ENCODE assay signal across 31 mouse cellular contexts in the genomic region with DNA sequence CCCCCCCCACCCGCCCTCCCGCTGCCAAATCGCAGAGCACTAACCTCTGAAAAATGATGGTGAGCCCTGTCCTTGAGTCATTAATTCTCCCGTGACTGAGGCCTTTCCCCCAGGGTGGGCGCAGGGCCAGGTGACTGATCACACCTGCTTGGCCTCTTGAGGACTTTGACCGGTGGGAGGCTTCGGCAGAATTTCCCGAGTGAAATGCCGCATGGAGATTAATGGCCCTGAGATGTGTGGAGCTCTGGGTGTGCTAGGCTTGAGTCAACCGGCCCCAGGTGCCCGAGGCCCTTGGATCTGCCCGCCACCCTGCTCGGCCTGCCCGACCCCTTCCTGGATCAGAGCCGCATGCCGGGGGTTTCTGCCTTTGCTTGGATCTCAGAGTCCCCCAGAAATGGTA. TPM values are rescaled to one million over a fixed set of nuclear protein-coding genes. Genes with fewer than 3 reads are reported as not detected.
A peak's percentile ranks its signal among the peaks of the same experiment; 100 is the strongest.
DNase-seq lines count a peak whose midpoint lies in the region; ATAC-seq and TF ChIP-seq lines count a peak whose summit lies in the region.
"Had no signal": no experiment of that assay in that cellular context is flagged by ENCODE, and none has a peak within 500 bp of the region (broad histone marks: within the 10 kb centered on the region; RNA-seq: fewer than 3 reads in every experiment).

No protein-coding gene starts in this region.

- peak; percentile 55 for DNase-seq in kidney, adult 18-20 months
- DNase-seq in kidney, postnatal 0 days (ENCODE audit: low spot score), result no peak
- DNase-seq in kidney, postnatal 4 days, result peak; percentile 65 to 77
- DNase-seq in right cerebral cortex, adult 18-20 months, result no peak
- no peak for DNase-seq in adrenal gland, adult 8-10 months
- no peak for DNase-seq in frontal cortex, postnatal 25 days (ENCODE audit: low spot score in 2 of 2)
- DNase-seq: adrenal gland, postnatal 14 days; cerebellum, adult 18-20 months; cerebellum, postnatal 14 days; gastrocnemius, postnatal 14 days; heart, postnatal 36 days; layer of hippocampus, adult 9-11 months; liver; lung, adult 2 months; lung, postnatal 10 days; midbrain, embryonic 14.5 days; right cerebral cortex, postnatal 14 days; thymus, adult 2 months; thymus, postnatal 36 days had no signal

- peaks cover 13% of the 10 kb centered on the region for H3K4me1 ChIP-seq in ES-Bruce4 (ENCODE audit: control insufficient read depth, insufficient read depth, low read length)
- H3K4me1 ChIP-seq in kidney, postnatal 0 days (replicated peaks; ENCODE audit: insufficient read depth, low read length), result 0 out of 2 replicates have a peak, but pooled peaks cover 4% of the 10 kb centered on the region
- H3K4me1 ChIP-seq: intestine, embryonic 15.5 days had no signal

- 0 out of 2 replicates have a peak overlapping the region, but pooled peaks have one; percentile 5 for H3K4me3 ChIP-seq in ES-Bruce4 (ENCODE audit: low read depth, low read length)
- no peak overlapping the region for H3K4me3 ChIP-seq in kidney, postnatal 0 days (replicated peaks; ENCODE audit: low read depth, low read length)
- H3K4me3 ChIP-seq: erythroblast, embryonic 14.5 days; heart, embryonic 10.5 days; heart, embryonic 15.5 days; hindbrain, embryonic 12.5 days; intestine, embryonic 15.5 days had no signal

- no peaks in the 10 kb centered on the region for H3K36me3 ChIP-seq in ES-Bruce4 (ENCODE audit: control insufficient read depth, insufficient read depth, low read length, poor library complexity, severe bottlenecking)
- H3K36me3 ChIP-seq in kidney, postnatal 0 days (ENCODE audit: insufficient read depth, low read length), result no peaks in the 10 kb centered on the region
- H3K36me3 ChIP-seq: G1E; heart, embryonic 10.5 days; heart, embryonic 15.5 days; hindbrain, embryonic 12.5 days; intestine, embryonic 15.5 days had no signal

- 0 out of 2 replicates have a peak overlapping the region, but pooled peaks have one; percentile 36 for H3K27ac ChIP-seq in ES-Bruce4 (ENCODE audit: insufficient read depth, low read length)
- H3K27ac ChIP-seq in kidney, postnatal 0 days, result 0 out of 2 replicates have a peak overlapping the region, but pooled peaks have one; percentile 31
- H3K27ac ChIP-seq: heart, embryonic 10.5 days; heart, embryonic 15.5 days; hindbrain, embryonic 12.5 days; hindbrain, postnatal 0 days; intestine, embryonic 15.5 days; liver, embryonic 14.5 days had no signal

- no peaks in the 10 kb centered on the region for H3K27me3 ChIP-seq in ES-Bruce4 (ENCODE audit: control insufficient read depth, insufficient read depth, low read length, poor library complexity, severe bottlenecking)
- H3K27me3 ChIP-seq in kidney, postnatal 0 days (ENCODE audit: insufficient read depth, low read length), result no peaks in the 10 kb centered on the region

- no peaks in the 10 kb centered on the region for H3K9me3 ChIP-seq in ES-Bruce4 (replicated peaks; ENCODE audit: control insufficient read depth, insufficient read depth, low read length, poor library complexity, severe bottlenecking)
- no peaks in the 10 kb centered on the region for H3K9me3 ChIP-seq in kidney, postnatal 0 days (replicated peaks; ENCODE audit: low read length)
- H3K9me3 ChIP-seq: heart, embryonic 10.5 days; heart, embryonic 15.5 days; hindbrain, embryonic 12.5 days; intestine, embryonic 15.5 days had no signal

- 35% methylated on average over 16 of the region's 16 CpGs for WGBS in kidney, postnatal 0 days

- no peak for TF ChIP-seq POLR2A in ES-Bruce4 (IDR thresholded peaks at IDR 0.05; ENCODE audit: insufficient read depth, low read length)

- peak; percentile 62; the same call in 1 of the 2 replicates for ATAC-seq in kidney, postnatal 0 days (replicated peaks; ENCODE audit: low FRiP score, low read depth)
- ATAC-seq: CD4-positive, CD25-positive, alpha-beta regulatory T cell, adult 4 months; forebrain, embryonic 16.5 days; hindbrain, postnatal 0 days; intestine, embryonic 15.5 days had no signal

- no peak for TF ChIP-seq EP300 in ES-Bruce4 (IDR thresholded peaks at IDR 0.05; ENCODE audit: insufficient read depth, low read depth, low read length)

- no peak overlapping the region for H3K4me2 ChIP-seq in kidney, postnatal 0 days (ENCODE audit: low read length)
- H3K4me2 ChIP-seq: heart, embryonic 15.5 days; hindbrain, embryonic 12.5 days; intestine, embryonic 15.5 days had no signal

- TF ChIP-seq CTCF in ES-Bruce4 (IDR thresholded peaks at IDR 0.05; ENCODE audit: low read depth, low read length), result no peak
- TF ChIP-seq CTCF in kidney, postnatal 0 days (IDR thresholded peaks at IDR 0.05; ENCODE audit: low read depth), result no peak

- peak overlapping the region; percentile 53 for H3K9ac ChIP-seq in ES-Bruce4 (ENCODE audit: low read depth, poor library complexity, severe bottlenecking)
- H3K9ac ChIP-seq in kidney, postnatal 0 days (ENCODE audit: low read depth, low read length), result no peak overlapping the region
- H3K9ac ChIP-seq: heart, embryonic 15.5 days; hindbrain, embryonic 12.5 days; intestine, embryonic 15.5 days; liver, embryonic 14.5 days had no signal

RNA-seq across cellular contexts. Expression of a gene that starts 11.3 kb away (rescaled TPM):
- polyA plus RNA-seq in ES-Bruce4 (2011; ENCODE audit: insufficient read depth, insufficient read length, low read depth, missing spikeins), result 23.9 and 33.7 TPM in 2 replicates
- 24.7 and 26.8 TPM in 2 replicates for polyA plus RNA-seq in kidney, postnatal 0 days (2015; fragmentation: Nextera tagmentation; extraction: Ambion mirVana)
- total RNA-seq in adrenal gland, adult 8-10 months (2022), result 1 to 10 TPM; 4.1 to 7.1 (median 6.1) TPM
- total RNA-seq: granulocyte monocyte progenitor cell, adult 5-6 weeks had no signal
- polyA plus RNA-seq: CD4-positive, CD25-positive, alpha-beta regulatory T cell, adult 4 months; erythroblast, embryonic 14.5 days; G1E had no signal

Comparison
In these comparisons a context has a peak if more than half of its experiments do, and no peak if none do; other contexts are left out.
1. DNase-seq: peak in kidney, adult 18-20 months (single experiment) and kidney, postnatal 4 days (2 of 2); none in kidney, postnatal 0 days (single experiment), right cerebral cortex, adult 18-20 months (single experiment), adrenal gland, adult 8-10 months (single experiment) and frontal cortex, postnatal 25 days (0 of 2).